ENCODE assay signal across 15 mouse cellular contexts in genomic region chr6:12089439-12089992, GRCm38 (mm10).
"Had no signal": no experiment of that assay in that cellular context is flagged by ENCODE, and none has a peak within 500 bp of the region (broad histone marks: within the 10 kb centered on the region; RNA-seq: fewer than 3 reads in every experiment).

No protein-coding gene starts in this region.

- H3K9me3 ChIP-seq: kidney, embryonic 15.5 days; limb, embryonic 10.5 days; liver, embryonic 15.5 days had no signal

- H3K9ac ChIP-seq: kidney, embryonic 15.5 days; liver, embryonic 15.5 days had no signal

- H3K27me3 ChIP-seq: kidney, embryonic 15.5 days; liver, embryonic 15.5 days had no signal

- H3K4me2 ChIP-seq: kidney, embryonic 15.5 days; liver, embryonic 11.5 days; liver, embryonic 15.5 days had no signal

- DNase-seq: kidney, adult 2 months; kidney, postnatal 25 days; lung, adult 2 months; lung, postnatal 36 days; retina, postnatal 1 day; right cerebral cortex, postnatal 4 days; spleen, adult 18-20 months; thymus, adult 18-20 months; thymus, postnatal 25 days had no signal

- ATAC-seq: lung, postnatal 0 days had no signal

- H3K36me3 ChIP-seq: kidney, embryonic 15.5 days; limb, embryonic 10.5 days; liver, embryonic 15.5 days had no signal

- H3K4me3 ChIP-seq: kidney, embryonic 15.5 days; left cerebral cortex, adult 2 months; limb, embryonic 10.5 days; liver, embryonic 15.5 days had no signal

- H3K4me1 ChIP-seq: kidney, embryonic 15.5 days; limb, embryonic 10.5 days; liver, embryonic 15.5 days had no signal

- H3K27ac ChIP-seq: kidney, embryonic 15.5 days; left cerebral cortex, adult 2 months; limb, embryonic 10.5 days; liver, embryonic 15.5 days had no signal
